Mouse (Mus musculus): ENCODE results near the gene Blcap.

The Blcap gene

GRCm38 (mm10) chr2:157572786-157573185 is 1.7 kb upstream of the Blcap start:
- Histone ChIP-seq H3K4me1 (replicated peaks; ENCODE audit: low read depth, low read length) (peaks cover 44% of the 10 kb centered on the region), H3K9me3 (ENCODE audit: low read length) (peaks cover 15% of the 10 kb centered on the region), H3K36me3 (ENCODE audit: insufficient read depth, low read length) (no peaks in the 10 kb centered on the region), H3K4me3 (replicated peaks; ENCODE audit: low read length) (no peak overlapping the region), H3K27me3 (ENCODE audit: insufficient read depth, low read length) (0 out of 2 replicates have a peak, but pooled peaks cover 2% of the 10 kb centered on the region)
- no peak for TF ChIP-seq NANOG (IDR thresholded peaks at IDR 0.05; ENCODE audit: borderline replicate concordance, low read length)
- no peak for TF ChIP-seq POU5F1 (IDR thresholded peaks at IDR 0.05; ENCODE audit: borderline replicate concordance, low read length)
- TF ChIP-seq CTCF (conservative IDR thresholded peaks at IDR 0.05; ENCODE audit: low read length), result no peak

DNA sequence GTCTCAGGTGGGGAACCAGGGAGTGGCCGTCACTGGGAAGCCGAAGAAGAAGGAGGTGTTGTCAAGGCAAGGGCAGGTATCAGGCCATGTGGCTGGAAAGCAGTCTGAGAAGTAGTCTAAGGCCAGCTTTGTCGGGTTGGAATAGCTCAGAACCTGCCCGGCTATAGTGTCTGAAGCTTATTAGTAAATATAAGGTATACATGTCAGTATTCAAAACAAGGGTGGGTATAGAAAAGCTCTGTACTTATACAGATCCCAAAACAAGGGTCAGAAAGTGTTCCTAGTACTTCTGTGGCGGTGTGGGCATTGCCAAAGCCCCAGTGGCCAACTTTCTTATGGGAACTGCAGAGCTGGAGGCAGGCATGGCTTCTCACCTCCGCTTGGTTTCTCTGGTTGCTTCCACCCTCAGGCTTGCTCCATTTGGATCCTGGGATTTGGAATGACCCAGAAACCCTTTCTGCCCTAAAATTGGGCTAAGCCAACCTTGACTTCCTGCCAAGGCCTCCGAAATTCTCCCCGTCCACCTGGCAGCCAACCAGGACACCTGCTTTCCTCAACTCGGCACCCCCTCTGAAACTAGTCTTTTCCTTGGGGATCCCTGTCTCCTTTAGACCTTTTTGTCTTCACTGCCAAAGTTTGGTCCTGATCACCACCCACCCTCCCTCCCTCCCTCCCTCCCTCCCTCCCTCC is 1.1 kb downstream of the Blcap start:
- H3K27me3 ChIP-seq (ENCODE audit: insufficient read depth, low read length), result 0 out of 2 replicates have a peak, but pooled peaks cover 2% of the 10 kb centered on the region
- peaks cover 4% of the 10 kb centered on the region for H3K9me3 ChIP-seq (ENCODE audit: low read length)
- no peak overlapping the region for H3K4me3 ChIP-seq (replicated peaks; ENCODE audit: low read length)
- peaks cover under 1% of the 10 kb centered on the region for H3K36me3 ChIP-seq (ENCODE audit: insufficient read depth, low read length)
- H3K4me1 ChIP-seq (replicated peaks; ENCODE audit: low read depth, low read length), result peaks cover 53% of the 10 kb centered on the region
- TF ChIP-seq CTCF (conservative IDR thresholded peaks at IDR 0.05; ENCODE audit: low read length) (no peak), NANOG (IDR thresholded peaks at IDR 0.05; ENCODE audit: borderline replicate concordance, low read length) (no peak), POU5F1 (IDR thresholded peaks at IDR 0.05; ENCODE audit: borderline replicate concordance, low read length) (no peak)

GRCm38 (mm10) chr2:157568881-157569280 is 2.2 kb downstream of the Blcap start:
- Histone ChIP-seq H3K9me3 (ENCODE audit: low read length) (peaks cover 15% of the 10 kb centered on the region), H3K27me3 (ENCODE audit: insufficient read depth, low read length) (0 out of 2 replicates have a peak, but pooled peaks cover 2% of the 10 kb centered on the region), H3K36me3 (ENCODE audit: insufficient read depth, low read length) (peaks cover 12% of the 10 kb centered on the region), H3K4me1 (replicated peaks; ENCODE audit: low read depth, low read length) (peaks cover 47% of the 10 kb centered on the region), H3K4me3 (replicated peaks; ENCODE audit: low read length) (peak overlapping the region; percentile 57)
- no peak for TF ChIP-seq POU5F1 (IDR thresholded peaks at IDR 0.05; ENCODE audit: borderline replicate concordance, low read length)
- TF ChIP-seq NANOG (IDR thresholded peaks at IDR 0.05; ENCODE audit: borderline replicate concordance, low read length), result no peak
- TF ChIP-seq CTCF (conservative IDR thresholded peaks at IDR 0.05; ENCODE audit: low read length), result no peak

DNA sequence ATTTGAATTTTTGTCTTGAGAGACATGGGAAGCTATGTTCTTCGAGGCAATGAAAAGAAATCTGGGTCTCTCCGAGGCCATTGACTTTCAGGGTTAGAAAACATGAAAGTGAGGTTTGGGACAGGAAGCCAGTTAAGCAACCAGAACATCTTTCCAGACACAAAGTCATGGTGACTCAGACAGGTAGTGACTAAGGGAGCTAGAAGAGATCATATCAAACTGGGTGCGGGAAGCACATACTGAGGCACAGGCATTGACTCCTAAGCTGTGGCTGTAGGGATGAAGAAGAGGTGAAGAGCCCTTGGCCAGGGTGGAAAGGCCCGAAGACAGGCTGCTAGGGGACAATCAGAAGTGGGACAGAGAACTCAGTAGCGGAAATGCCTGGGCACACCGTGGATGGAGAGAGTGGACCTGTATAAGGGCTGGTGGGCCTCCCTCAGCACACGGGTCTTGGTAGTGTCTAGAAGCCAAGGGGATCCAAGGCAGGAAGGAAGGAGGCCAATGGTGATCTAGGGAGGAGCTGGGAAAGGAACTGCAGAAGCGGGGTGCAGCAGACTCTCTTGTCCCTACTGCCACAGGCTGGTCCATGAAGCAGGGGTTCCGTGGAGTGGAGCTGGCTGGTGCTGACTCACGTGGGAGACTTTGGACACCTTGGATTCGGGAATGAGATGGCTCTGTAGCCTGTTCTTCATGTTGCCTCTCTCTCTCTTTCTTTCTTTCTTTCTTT is 3.7 kb downstream of the Blcap start:
- Histone ChIP-seq H3K4me1 (replicated peaks; ENCODE audit: low read depth, low read length) (peaks cover 47% of the 10 kb centered on the region), H3K4me3 (replicated peaks; ENCODE audit: low read length) (peak overlapping the region; percentile 100), H3K9me3 (ENCODE audit: low read length) (peaks cover 29% of the 10 kb centered on the region), H3K27me3 (ENCODE audit: insufficient read depth, low read length) (no peaks in the 10 kb centered on the region), H3K36me3 (ENCODE audit: insufficient read depth, low read length) (peaks cover 26% of the 10 kb centered on the region)
- TF ChIP-seq CTCF (conservative IDR thresholded peaks at IDR 0.05; ENCODE audit: low read length), result no peak
- TF ChIP-seq POU5F1 (IDR thresholded peaks at IDR 0.05; ENCODE audit: borderline replicate concordance, low read length), result no peak
- TF ChIP-seq NANOG (IDR thresholded peaks at IDR 0.05; ENCODE audit: borderline replicate concordance, low read length), result no peak

- Histone ChIP-seq H3K27me3 (ENCODE audit: insufficient read depth, low read length) (no peaks in the 10 kb centered on the region), H3K9me3 (ENCODE audit: low read length) (peaks cover 39% of the 10 kb centered on the region), H3K4me1 (replicated peaks; ENCODE audit: low read depth, low read length) (peaks cover 47% of the 10 kb centered on the region), H3K36me3 (ENCODE audit: insufficient read depth, low read length) (peaks cover 36% of the 10 kb centered on the region), H3K4me3 (replicated peaks; ENCODE audit: low read length) (peak overlapping the region; percentile 100)
- TF ChIP-seq POU5F1 (IDR thresholded peaks at IDR 0.05; ENCODE audit: borderline replicate concordance, low read length) (peak; percentile 94), CTCF (conservative IDR thresholded peaks at IDR 0.05; ENCODE audit: low read length) (no peak)
These were observed 4.7 kb downstream of the Blcap start for GRCm38 (mm10) chr2:157566260-157566952.

DNA sequence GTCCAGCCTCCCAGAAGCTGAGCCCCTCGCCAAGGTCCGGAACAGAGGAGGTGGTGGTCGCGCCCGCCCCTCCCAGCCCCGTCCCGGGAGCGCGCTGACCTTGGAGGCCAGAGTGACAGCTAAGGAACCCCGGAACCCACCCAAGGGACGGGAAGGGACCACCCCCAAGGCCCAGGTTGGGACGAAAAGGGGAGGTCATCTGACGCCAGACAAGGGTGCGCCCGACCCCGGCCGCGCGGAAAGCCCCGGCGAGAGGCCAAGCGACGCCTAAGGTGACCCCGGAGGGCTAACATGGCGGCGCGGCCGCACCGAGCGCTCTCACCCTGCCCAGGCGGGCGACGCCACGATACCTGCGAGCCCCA is 5.2 kb downstream of the Blcap start:
- no peaks in the 10 kb centered on the region for H3K27me3 ChIP-seq (ENCODE audit: insufficient read depth, low read length)
- H3K9me3 ChIP-seq (ENCODE audit: low read length), result peaks cover 45% of the 10 kb centered on the region
- peak overlapping the region; percentile 100 for H3K4me3 ChIP-seq (replicated peaks; ENCODE audit: low read length)
- H3K4me1 ChIP-seq (replicated peaks; ENCODE audit: low read depth, low read length), result peaks cover 42% of the 10 kb centered on the region
- peaks cover 40% of the 10 kb centered on the region for H3K36me3 ChIP-seq (ENCODE audit: insufficient read depth, low read length)
- TF ChIP-seq POU5F1 (IDR thresholded peaks at IDR 0.05; ENCODE audit: borderline replicate concordance, low read length) (no peak), CTCF (conservative IDR thresholded peaks at IDR 0.05; ENCODE audit: low read length) (no peak), NANOG (IDR thresholded peaks at IDR 0.05; ENCODE audit: borderline replicate concordance, low read length) (no peak)

GRCm38 (mm10) chr2:157565446-157565845 is 5.6 kb downstream of the Blcap start:
- peaks cover 40% of the 10 kb centered on the region for H3K4me1 ChIP-seq (replicated peaks; ENCODE audit: low read depth, low read length)
- H3K9me3 ChIP-seq (ENCODE audit: low read length), result peaks cover 49% of the 10 kb centered on the region
- H3K4me3 ChIP-seq (replicated peaks; ENCODE audit: low read length), result peak overlapping the region; percentile 100
- TF ChIP-seq CTCF (conservative IDR thresholded peaks at IDR 0.05; ENCODE audit: low read length), result no peak
- TF ChIP-seq NANOG (IDR thresholded peaks at IDR 0.05; ENCODE audit: borderline replicate concordance, low read length), result no peak
- TF ChIP-seq POU5F1 (IDR thresholded peaks at IDR 0.05; ENCODE audit: borderline replicate concordance, low read length), result no peak
- H3K27me3 ChIP-seq (ENCODE audit: insufficient read depth, low read length), result no peaks in the 10 kb centered on the region
- H3K36me3 ChIP-seq (ENCODE audit: insufficient read depth, low read length), result peaks cover 41% of the 10 kb centered on the region

DNA sequence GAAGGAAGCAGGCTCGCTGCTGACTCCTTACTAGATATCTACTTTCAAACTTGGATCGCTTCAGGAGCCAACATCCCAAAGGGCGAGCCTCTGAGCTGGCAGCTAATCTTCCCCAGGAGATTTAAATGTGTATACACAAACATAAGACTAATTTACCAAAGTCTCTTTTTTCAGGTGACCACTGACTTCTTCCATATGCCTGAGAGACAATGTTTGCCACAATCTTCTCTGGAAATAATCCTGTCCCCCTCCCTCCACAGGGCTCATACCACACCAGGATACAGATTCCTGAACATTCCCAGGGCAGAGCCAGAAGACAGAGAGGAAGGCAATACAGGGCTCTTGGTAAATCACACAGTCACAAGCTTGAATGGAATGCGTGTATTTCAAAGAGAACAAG is 6.4 kb downstream of the Blcap start:
- Histone ChIP-seq H3K4me1 (replicated peaks; ENCODE audit: low read depth, low read length) (peaks cover 35% of the 10 kb centered on the region), H3K27me3 (ENCODE audit: insufficient read depth, low read length) (no peaks in the 10 kb centered on the region), H3K4me3 (replicated peaks; ENCODE audit: low read length) (peak overlapping the region; percentile 100), H3K9me3 (ENCODE audit: low read length) (peaks cover 56% of the 10 kb centered on the region), H3K36me3 (ENCODE audit: insufficient read depth, low read length) (peaks cover 41% of the 10 kb centered on the region)
- TF ChIP-seq POU5F1 (IDR thresholded peaks at IDR 0.05; ENCODE audit: borderline replicate concordance, low read length) (no peak), CTCF (conservative IDR thresholded peaks at IDR 0.05; ENCODE audit: low read length) (no peak), NANOG (IDR thresholded peaks at IDR 0.05; ENCODE audit: borderline replicate concordance, low read length) (no peak)
